Mouse (Mus musculus): ENCODE results near the gene Itm2c. TPM values are rescaled to one million over a fixed set of nuclear protein-coding genes. Genes with fewer than 3 reads are reported as not detected.
A peak's percentile ranks its signal among the peaks of the same experiment; 100 is the strongest.

Gene Itm2c
- total RNA-seq, 2 experiments from 2014 or later = 714 to 742 TPM

DNA sequence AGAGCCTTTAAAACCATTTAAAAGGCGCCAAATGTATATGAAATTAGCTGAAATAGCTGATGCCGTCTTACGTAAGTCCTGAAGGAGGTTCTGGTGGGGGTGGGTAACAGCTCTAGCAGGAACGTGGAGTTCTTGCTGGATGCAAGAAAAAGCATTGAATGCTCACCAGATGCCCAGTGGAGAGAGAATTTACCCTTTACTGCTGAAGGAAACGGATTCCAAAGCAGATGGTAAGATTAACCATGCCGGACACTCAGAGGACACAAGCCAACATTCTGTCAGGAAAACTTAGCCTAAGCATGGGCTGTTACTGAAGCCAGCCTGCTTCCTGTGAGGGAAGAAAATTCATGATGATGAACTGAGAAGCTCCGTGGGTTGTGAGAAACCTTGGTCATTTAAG, 24.1 kb upstream of the Itm2c start:
- TF ChIP-seq CTCF (IDR thresholded peaks at IDR 0.05) = no peak
- peak overlapping the region; percentile 84 for H3K27ac ChIP-seq
- peak; percentile 26 to 38 for DNase-seq (ENCODE audit: extremely low spot score in 1 of 2, low spot score in 2 of 2)
- intact Hi-C loops (cut with DNase I) = loop anchor here (1.0 kb wide), 2 partner anchors 24 to 151 kb away; partner anchors contain the start of gene Itm2c
- H3K4me3 ChIP-seq = no peak overlapping the region

DNA sequence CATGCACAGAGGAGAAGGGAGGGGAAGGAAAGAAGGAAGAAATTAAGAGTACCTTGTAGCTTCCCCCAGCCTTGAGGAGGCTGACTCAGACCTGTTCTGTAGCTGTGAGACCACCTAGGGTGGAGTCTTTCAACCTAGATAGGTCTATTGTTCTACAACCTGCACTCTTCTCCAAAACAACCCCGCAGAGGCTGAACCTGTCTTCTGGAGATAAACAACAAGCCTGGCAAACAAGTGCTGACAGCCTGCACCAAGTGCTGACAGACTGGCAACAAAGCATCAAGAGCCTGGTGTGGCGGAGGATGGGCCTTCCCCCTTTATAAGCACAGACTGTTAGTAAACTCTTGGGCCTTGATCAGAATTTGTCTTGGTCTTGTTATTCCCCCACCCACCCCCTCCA, 23.5 kb upstream of the Itm2c start:
- intact Hi-C loops (cut with DNase I) = loop anchor here (1.0 kb wide), 2 partner anchors 24 to 151 kb away; partner anchors contain the start of gene Itm2c
- no peak for TF ChIP-seq CTCF (IDR thresholded peaks at IDR 0.05)
- DNase-seq (ENCODE audit: extremely low spot score in 1 of 2, low spot score in 2 of 2) = no peak
- Histone ChIP-seq H3K27ac (peak overlapping the region; percentile 64), H3K4me3 (no peak overlapping the region)

DNA sequence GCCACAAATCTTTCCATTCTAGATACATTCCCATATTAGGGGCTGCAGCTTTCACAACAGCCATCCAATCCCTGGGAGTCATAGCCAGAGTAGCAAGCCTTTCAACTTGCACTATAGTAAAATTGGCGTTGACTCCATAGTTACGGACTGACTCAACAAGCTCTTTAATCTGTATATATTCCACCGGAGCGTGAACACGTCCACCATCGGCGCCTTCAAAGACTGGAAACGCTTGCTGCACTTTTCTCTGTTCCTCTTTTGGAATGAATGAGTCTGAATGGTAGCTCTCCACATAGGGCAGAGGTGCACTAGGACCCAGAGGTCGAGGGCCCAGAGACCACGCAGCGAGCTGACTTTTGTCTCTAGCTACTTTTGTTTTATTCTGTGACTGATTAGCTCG, 12.1 kb upstream of the Itm2c start:
- Histone ChIP-seq H3K4me3 (no peak overlapping the region), H3K27ac (no peak overlapping the region)
- no peak for TF ChIP-seq CTCF (IDR thresholded peaks at IDR 0.05)
- intact Hi-C loops (cut with DNase I) = no loop called here
- DNase-seq (ENCODE audit: extremely low spot score in 1 of 2, low spot score in 2 of 2) = no peak

DNA sequence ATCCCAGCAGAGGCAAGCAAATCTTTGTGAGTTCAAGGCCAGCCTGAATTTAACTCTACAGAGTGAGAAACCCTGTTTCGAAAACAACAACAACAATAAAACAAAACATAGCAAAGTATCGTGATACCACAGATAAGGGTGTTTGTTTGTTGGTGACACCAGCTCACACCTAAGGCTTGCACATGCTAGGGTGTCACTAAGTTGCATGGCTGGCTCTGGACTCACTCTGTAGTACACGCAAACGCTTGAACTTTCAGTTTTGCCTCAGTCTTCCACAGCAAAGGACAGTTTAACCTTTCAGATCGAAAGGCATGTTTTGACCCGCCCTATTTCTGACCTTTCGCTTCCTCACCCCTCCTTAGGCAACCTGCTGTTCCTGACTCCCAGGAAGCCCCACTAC, 6.9 kb upstream of the Itm2c start:
- DNase-seq (ENCODE audit: extremely low spot score in 1 of 2, low spot score in 2 of 2) = no peak
- TF ChIP-seq CTCF (IDR thresholded peaks at IDR 0.05) = no peak
- intact Hi-C loops (cut with DNase I) = no loop called here
- H3K27ac ChIP-seq = no peak overlapping the region
- no peak overlapping the region for H3K4me3 ChIP-seq

DNA sequence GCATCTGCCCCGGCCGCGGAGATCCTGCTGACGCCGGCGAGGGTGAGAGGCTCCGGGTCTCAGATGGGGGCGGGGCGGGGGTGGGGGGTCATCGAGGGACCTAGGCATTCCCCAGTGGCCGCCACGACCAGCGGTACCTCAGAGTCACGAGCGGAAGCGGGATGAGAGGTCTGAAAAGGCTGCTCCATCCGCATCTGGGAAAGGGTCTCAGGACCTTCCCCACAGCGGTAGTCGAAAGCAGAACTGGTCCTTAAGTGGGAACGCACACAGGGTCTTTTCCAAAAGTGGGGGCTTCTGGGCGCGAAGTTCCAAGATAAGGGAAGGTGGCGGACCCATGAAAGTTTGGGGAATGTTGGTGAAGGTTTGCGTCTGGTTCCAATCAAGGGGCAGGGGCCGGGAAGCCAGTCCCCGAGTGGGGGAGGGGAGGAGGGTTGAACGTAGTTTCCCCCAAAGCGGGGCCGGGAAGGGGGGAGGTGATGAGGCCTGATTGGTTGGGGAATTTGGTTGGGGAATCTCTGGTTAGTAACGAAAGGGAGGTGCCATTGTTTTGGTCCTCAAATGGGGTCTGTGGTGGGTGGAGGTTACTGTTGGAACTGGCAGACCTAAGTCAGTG, 773 bp downstream of the Itm2c start:
- peak overlapping the region; percentile 94 for H3K27ac ChIP-seq

DNA sequence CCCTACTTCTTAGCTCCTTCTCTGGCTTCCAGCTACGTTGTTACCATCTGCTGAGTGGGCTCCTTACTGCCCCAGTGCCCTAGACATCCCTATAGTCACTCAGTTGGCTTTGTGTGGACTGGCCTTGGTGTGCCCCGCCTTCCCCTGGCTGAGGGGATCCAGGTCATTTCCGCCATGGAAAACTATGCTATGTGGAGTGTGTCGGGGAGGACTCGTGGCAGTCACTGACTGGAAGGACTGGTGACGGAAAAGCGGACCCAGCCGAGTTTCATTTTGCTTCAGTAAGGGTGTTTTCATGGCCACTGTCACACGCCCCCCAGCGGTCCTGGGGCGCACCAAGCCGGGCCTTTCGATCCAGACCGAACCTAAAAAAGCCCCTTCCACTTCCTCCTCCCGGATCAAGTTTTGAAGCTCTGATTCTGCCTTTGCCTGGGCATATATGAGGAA, 1.3 kb downstream of the Itm2c start:
- H3K27ac ChIP-seq = peak overlapping the region; percentile 94
- peak; percentile 63 for TF ChIP-seq CTCF (IDR thresholded peaks at IDR 0.05)
- intact Hi-C loops (cut with DNase I) = loop anchor here (2.0 to 5.0 kb wide), 3 partner anchors 33 to 103 kb away; partner anchors contain the start of genes 4933407L21Rik and Cab39
- DNase-seq (ENCODE audit: extremely low spot score in 1 of 2, low spot score in 2 of 2) = peak; percentile 60 to 67
- peak overlapping the region; percentile 89 for H3K4me3 ChIP-seq

More for the DNA sequence above, 773 bp downstream of the Itm2c start:
- no peak for TF ChIP-seq CTCF (IDR thresholded peaks at IDR 0.05)
- intact Hi-C loops (cut with DNase I) = loop anchor here (1.0 to 5.0 kb wide), 4 partner anchors 25 to 103 kb away; partner anchors contain the start of genes 4933407L21Rik and Cab39
- peak overlapping the region; percentile 89 for H3K4me3 ChIP-seq
- DNase-seq (ENCODE audit: extremely low spot score in 1 of 2, low spot score in 2 of 2) = no peak

DNA sequence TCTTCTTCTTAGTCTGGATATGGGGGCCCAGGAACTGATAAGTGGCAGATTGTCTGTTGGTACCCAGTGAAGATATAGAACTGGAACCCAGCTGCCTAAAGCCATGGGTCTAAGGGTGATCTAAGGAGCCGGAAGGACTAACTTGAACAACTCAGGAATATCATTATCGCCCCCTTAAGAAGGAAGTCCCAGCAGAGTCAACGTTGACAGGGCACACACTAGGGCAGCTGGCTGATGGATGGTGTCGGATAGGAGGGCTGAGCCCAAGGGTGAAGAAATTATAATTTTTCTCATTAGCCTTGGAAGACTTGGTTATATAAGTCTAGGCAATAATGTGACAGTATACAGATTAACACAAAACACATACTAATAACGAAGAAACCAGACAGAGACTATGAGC, 2.0 kb downstream of the Itm2c start:
- DNase-seq (ENCODE audit: extremely low spot score in 1 of 2, low spot score in 2 of 2) = no peak
- no peak for TF ChIP-seq CTCF (IDR thresholded peaks at IDR 0.05)
- peak overlapping the region; percentile 94 for H3K27ac ChIP-seq
- intact Hi-C loops (cut with DNase I) = loop anchor here (5.0 kb wide), 1 partner anchor 104 kb away; the partner anchor contains the start of gene Cab39
- H3K4me3 ChIP-seq = peak overlapping the region; percentile 89

DNA sequence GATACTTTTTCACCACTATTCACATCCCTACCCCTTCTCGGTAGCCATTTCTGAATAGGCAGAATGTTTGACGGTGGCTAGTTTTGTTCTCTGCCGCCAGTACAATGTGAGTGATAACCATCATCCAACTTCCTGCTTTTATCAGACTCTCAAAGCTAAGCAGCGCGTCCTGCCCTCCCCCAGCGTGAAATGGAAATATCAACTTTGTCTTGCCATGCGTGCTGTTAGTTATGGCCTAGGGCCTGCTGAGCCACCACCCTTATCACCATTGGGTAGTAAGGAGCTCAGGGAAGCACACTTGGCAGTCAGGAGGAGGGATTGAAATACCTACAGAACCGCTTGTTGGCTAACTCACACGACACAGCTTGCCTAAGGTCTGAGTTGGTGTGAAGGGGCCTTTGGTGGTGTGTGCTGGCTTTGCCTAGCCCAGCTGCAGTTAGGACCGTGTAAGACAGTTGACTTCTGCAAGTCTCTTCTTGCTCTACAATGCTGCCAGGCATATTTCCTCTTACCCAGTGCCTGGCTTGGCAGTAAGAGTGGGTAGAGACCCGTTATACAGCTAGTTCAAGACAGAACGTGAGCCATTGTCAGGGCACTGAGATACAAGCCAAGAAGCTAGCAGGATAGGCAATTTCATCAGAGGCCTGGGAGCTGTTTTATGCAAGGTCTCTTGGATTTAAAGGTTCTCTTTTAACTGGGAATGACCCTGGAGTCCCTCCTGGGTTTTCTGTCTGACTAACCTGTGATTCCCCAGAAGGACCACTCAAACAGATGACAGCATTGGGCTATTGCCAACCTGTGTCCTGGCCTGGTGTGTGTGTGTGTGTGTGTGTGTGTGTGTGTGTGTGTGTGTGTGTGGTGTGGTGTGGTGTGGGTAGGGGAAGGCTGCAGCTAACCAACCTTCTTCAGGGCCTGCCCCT, 3.0 kb downstream of the Itm2c start:
- TF ChIP-seq CTCF (IDR thresholded peaks at IDR 0.05) = no peak
- peak overlapping the region; percentile 94 for H3K27ac ChIP-seq
- H3K4me3 ChIP-seq = peak overlapping the region; percentile 89
- intact Hi-C loops (cut with DNase I) = loop anchor here (5.0 kb wide), 1 partner anchor 105 kb away; the partner anchor contains the start of gene Cab39
- DNase-seq (ENCODE audit: extremely low spot score in 1 of 2, low spot score in 2 of 2) = no peak

DNA sequence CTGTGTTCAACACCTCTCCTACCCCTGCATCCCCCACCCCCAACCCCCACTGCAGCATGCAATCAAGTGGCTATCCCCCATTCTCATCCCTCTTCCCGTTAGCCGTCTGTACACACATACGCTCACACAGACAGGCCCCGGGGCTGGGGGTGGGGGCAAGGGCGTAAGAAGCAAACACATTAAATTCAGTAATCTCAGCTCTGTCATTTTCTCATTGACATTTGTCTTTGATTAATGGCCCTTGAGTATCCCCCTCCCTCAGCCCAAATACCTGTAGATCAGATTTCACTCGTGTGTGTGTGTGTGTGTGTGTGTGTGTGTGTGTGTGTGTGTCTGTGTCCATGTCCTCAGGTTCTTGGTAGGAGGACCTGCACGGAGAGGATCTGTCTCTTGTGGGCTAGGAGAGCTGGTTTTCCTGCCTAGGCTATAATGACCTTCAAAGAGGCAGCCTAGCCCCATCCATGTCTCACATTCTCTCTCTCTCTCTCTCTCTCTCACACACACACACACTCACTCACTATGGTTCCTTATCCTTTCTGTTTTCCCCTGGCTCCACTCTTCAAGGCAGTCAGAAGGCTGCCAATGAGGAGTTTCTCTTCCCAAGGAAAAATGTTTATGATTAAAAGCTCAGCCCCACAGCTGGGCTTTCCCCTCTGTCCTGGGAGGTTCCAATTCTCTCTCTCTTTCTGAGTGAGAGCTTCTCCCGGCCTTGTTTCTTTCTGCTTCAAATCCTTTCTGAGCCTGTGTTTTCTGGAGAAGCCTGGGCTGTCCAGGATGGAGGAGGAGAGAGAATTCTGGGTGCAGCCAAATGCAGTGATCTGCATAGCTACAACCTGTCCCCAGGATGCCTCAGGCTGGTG, 4.0 kb downstream of the Itm2c start:
- H3K27ac ChIP-seq = peak overlapping the region; percentile 87
- H3K4me3 ChIP-seq = peak overlapping the region; percentile 33
- intact Hi-C loops (cut with DNase I) = loop anchor here (5.0 kb wide), 1 partner anchor 106 kb away; the partner anchor contains the start of gene Cab39
- no peak for TF ChIP-seq CTCF (IDR thresholded peaks at IDR 0.05)
- DNase-seq (ENCODE audit: extremely low spot score in 1 of 2, low spot score in 2 of 2) = no peak

DNA sequence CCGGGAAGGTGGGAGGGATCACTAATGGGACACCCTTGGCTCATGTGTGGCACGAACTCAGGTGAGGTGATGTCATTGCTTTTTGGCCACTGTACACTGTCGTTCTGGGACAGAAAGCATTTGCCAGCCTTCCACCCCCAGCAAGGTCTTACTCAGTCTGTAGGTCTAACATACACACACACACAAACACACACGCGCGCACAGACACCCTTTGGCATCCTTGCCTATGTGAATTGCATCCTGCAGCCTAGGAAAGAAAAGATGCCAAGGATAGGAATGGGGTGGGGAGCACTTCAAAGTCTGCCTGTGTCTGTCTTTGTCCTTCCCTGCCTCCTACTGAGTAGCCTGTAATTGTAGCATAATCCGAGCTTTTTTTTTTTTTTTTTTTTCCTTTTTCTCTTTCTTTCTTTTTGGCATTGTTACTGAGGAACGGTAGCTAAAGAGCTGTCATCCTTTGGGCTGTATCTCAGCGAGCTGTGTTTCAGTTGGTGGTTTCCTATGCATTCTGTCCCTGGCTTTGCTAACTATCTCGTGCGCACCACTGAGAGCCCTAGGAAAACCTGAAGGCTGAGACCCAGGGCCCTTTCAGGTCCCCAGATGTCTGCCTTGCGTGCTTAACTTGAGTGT, 4.8 kb downstream of the Itm2c start:
- Histone ChIP-seq H3K27ac (peak overlapping the region; percentile 87), H3K4me3 (peak overlapping the region; percentile 6)
- intact Hi-C loops (cut with DNase I) = loop anchor here (5.0 kb wide), 1 partner anchor 107 kb away; the partner anchor contains the start of gene Cab39
- no peak for DNase-seq (ENCODE audit: extremely low spot score in 1 of 2, low spot score in 2 of 2)
- TF ChIP-seq CTCF (IDR thresholded peaks at IDR 0.05) = no peak

All from left cerebral cortex, adult 2 months (tissue).